Mouse (Mus musculus) MEL (cell line): ENCODE results near the gene Pold1. TPM values are rescaled to one million over a fixed set of nuclear protein-coding genes. Genes with fewer than 3 reads are reported as not detected.

ENCODE experiments used
- DNase-seq: peaks from one replicate; pipeline ENCODE4 v3.0.0; 2011; ENCODE audit warnings: low read depth, low spot score
- H3K27ac ChIP-seq: 2 replicates; pipeline ENCODE4 v1.5.1; 2012; ENCODE audit warnings: low read depth, mild to moderate bottlenecking, control low read depth, low read length, moderate library complexity; ENCODE audit not compliant: control insufficient read depth
- H3K27me3 ChIP-seq, 2 experiments: fragments of 150-350 bp in 1 of 2; sonication (generic) in 1 of 2; 2 replicates each; pipeline ENCODE4 v1.6.1; 2012; ENCODE audit warnings: low read length in 2 of 2, mild to moderate bottlenecking in 2 of 2, improper control_type of control experiment in 1 of 2, moderate library complexity in 1 of 2; ENCODE audit not compliant: insufficient read depth in 2 of 2, control insufficient read depth in 1 of 2
- H3K36me3 ChIP-seq, 2 experiments: 2 replicates each; pipeline ENCODE4 v1.6.1; 2012 to 2014; ENCODE audit warnings: low read length in 2 of 2, improper control_type of control experiment in 1 of 2, inconsistent platforms in 1 of 2, mild to moderate bottlenecking in 1 of 2; ENCODE audit not compliant: insufficient read depth in 2 of 2, control insufficient read depth in 1 of 2
- H3K4me1 ChIP-seq, 2 experiments: fragments of 150-350 bp in 1 of 2; sonication (generic) in 1 of 2; 2 replicates each; pipeline ENCODE4 v1.6.1; 2012; ENCODE audit warnings: low read length in 2 of 2, improper control_type of control experiment in 1 of 2, mild to moderate bottlenecking in 1 of 2; ENCODE audit not compliant: insufficient read depth in 2 of 2, control insufficient read depth in 1 of 2
- H3K4me3 ChIP-seq, 2 experiments: fragments of 150-350 bp in 1 of 2; sonication (generic) in 1 of 2; 2 replicates each; pipeline ENCODE4 v1.5.1; 2012; ENCODE audit warnings: low read depth in 2 of 2, low read length in 2 of 2, mild to moderate bottlenecking in 2 of 2, moderate library complexity in 2 of 2, control low read depth in 1 of 2, improper control_type of control experiment in 1 of 2; ENCODE audit not compliant: control insufficient read depth in 1 of 2, insufficient read depth in 1 of 2
- H3K79me2 ChIP-seq: 2 replicates; pipeline ENCODE4 v1.6.1; 2012; ENCODE audit warnings: mild to moderate bottlenecking, low read length, moderate library complexity; ENCODE audit not compliant: control insufficient read depth, poor library complexity, insufficient read depth
- H3K9ac ChIP-seq: 2 replicates; pipeline ENCODE4 v1.6.1; 2012; ENCODE audit warnings: low read depth, mild to moderate bottlenecking, control low read depth, low read length, moderate library complexity; ENCODE audit not compliant: control insufficient read depth, poor library complexity, severe bottlenecking
- H3K9me3 ChIP-seq: fragments of 150-350 bp; sonication (generic); replicated peaks from 2 replicates; pipeline ENCODE4 v1.6.1; 2012; ENCODE audit warnings: mild to moderate bottlenecking, low read length, improper control_type of control experiment, moderate library complexity; ENCODE audit not compliant: insufficient read depth
- CHD1 ChIP-seq: IDR thresholded peaks from 2 replicates; pipeline ENCODE4 v1.6.1; 2012; ENCODE audit warnings: low read depth, mild to moderate bottlenecking, inconsistent platforms, low read length, improper control_type of control experiment
- ELF1 ChIP-seq: IDR thresholded peaks from 2 replicates; pipeline ENCODE4 v1.6.1; 2014; ENCODE audit warnings: low read depth, mild to moderate bottlenecking, inconsistent platforms, low read length, improper control_type of control experiment, moderate library complexity
- EP300 ChIP-seq, 2 experiments: IDR thresholded peaks; 2 replicates each; pipeline ENCODE4 v1.6.1; 2011; ENCODE audit warnings: improper control_type of control experiment in 2 of 2, low read length in 2 of 2, low read depth in 1 of 2, mild to moderate bottlenecking in 1 of 2
- GABPA ChIP-seq: IDR thresholded peaks from 2 replicates; pipeline ENCODE4 v1.6.1; 2012; ENCODE audit warnings: low read depth, mild to moderate bottlenecking, inconsistent platforms, low read length, improper control_type of control experiment, moderate library complexity
- GATA1 ChIP-seq: IDR thresholded peaks from 2 replicates; pipeline ENCODE4 v1.6.1; 2011; ENCODE audit warnings: low read depth, low read length, improper control_type of control experiment
- MAX ChIP-seq: IDR thresholded peaks from 2 replicates; pipeline ENCODE4 v1.6.1; 2011; ENCODE audit warnings: low read length, improper control_type of control experiment
- MXI1 ChIP-seq: IDR thresholded peaks from 2 replicates; pipeline ENCODE4 v1.6.1; 2011; ENCODE audit warnings: mild to moderate bottlenecking, low read depth, low read length, improper control_type of control experiment
- MYB ChIP-seq: IDR thresholded peaks from 2 replicates; pipeline ENCODE4 v1.6.1; 2011; ENCODE audit warnings: mild to moderate bottlenecking, low read depth, low read length, improper control_type of control experiment
- NELFE ChIP-seq: IDR thresholded peaks from 2 replicates; pipeline ENCODE4 v1.6.1; 2011; ENCODE audit warnings: low read depth, low read length, improper control_type of control experiment
- POLR2AphosphoS2 ChIP-seq: IDR thresholded peaks from 2 replicates; pipeline ENCODE4 v1.6.1; 2011; ENCODE audit warnings: low read length, improper control_type of control experiment
- RCOR1 ChIP-seq: IDR thresholded peaks from 2 replicates; pipeline ENCODE4 v1.6.1; 2012; ENCODE audit warnings: low read depth, mild to moderate bottlenecking, inconsistent platforms, low read length, improper control_type of control experiment
- SIN3A ChIP-seq: IDR thresholded peaks from 2 replicates; pipeline ENCODE4 v1.6.1; 2012; ENCODE audit warnings: low read length, improper control_type of control experiment, inconsistent platforms
- TCF12 ChIP-seq: IDR thresholded peaks from 2 replicates; pipeline ENCODE4 v1.6.1; 2014; ENCODE audit warnings: low read depth, mild to moderate bottlenecking, inconsistent platforms, low read length, improper control_type of control experiment, moderate library complexity
- UBTF ChIP-seq: IDR thresholded peaks from 2 replicates; pipeline ENCODE4 v1.6.1; 2012; ENCODE audit warnings: low read depth, mild to moderate bottlenecking, inconsistent platforms, low read length, improper control_type of control experiment, moderate library complexity, borderline replicate concordance; ENCODE audit not compliant: insufficient read depth
- USF1 ChIP-seq: IDR thresholded peaks from 2 replicates; pipeline ENCODE4 v1.6.1; 2014; ENCODE audit warnings: low read depth, mild to moderate bottlenecking, inconsistent platforms, low read length, improper control_type of control experiment, moderate library complexity
- polyA plus RNA-seq, 2 experiments: library from polyadenylated mRNA; stranded (reverse) in 1 of 2; unstranded in 1 of 2; fragments of >175 nt in 1 of 2; fragments of >200 nt in 1 of 2; gene quantifications; 2 replicates each; pipeline versions ENCODE4 v1.2.1 to v1.2.4; 2012; ENCODE audit warnings: low replicate concordance in 2 of 2, low read depth in 1 of 2; ENCODE audit not compliant: insufficient read length in 2 of 2, insufficient read depth in 1 of 2, missing spikeins in 1 of 2
- total RNA-seq: library from RNA; depleted of rRNA; stranded (reverse); fragments of 300-350 nt; gene quantifications from 2 replicates; pipeline ENCODE4 v1.2.3, GENCODE M21; 2012

The Pold1 gene
- total and polyA plus RNA-seq, 3 experiments = 87.8 to 104 TPM; not detected in 1

DNA sequence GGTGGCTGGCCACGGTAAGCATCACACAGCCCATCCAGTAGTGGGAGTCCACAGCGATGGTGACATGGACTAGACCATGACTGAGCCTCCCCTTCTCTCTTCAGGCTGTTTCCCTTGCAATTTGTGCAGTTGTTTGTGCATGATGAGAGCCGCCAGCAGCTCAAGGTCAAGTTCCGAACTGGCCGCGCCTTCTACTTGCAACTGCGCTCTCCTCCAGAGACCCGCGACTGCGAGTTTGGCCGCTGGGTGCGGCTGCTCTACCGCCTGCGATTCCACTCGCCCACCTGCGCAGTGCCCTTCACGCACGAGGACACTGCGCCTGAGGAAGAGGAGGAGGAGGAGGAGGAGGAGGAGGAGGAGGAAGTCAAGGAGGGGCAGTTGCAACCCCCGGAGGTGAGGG is 48.6 kb downstream of the Pold1 start:
- no peak overlapping the region for H3K27ac ChIP-seq
- peaks cover 9% of the 10 kb centered on the region for H3K79me2 ChIP-seq
- peaks cover 0 to 9% of the 10 kb centered on the region in 2 experiments; a peak in 2 of 4 replicates for H3K4me1 ChIP-seq
- H3K9me3 ChIP-seq = no peaks in the 10 kb centered on the region
- H3K36me3 ChIP-seq = peaks cover 0 to 4% of the 10 kb centered on the region in 2 experiments; a peak in 2 of 4 replicates
- no peak overlapping the region for H3K4me3 ChIP-seq
- no peaks in the 10 kb centered on the region for H3K27me3 ChIP-seq
- TF ChIP-seq POLR2AphosphoS2 (no peak), EP300 (IDR thresholded peaks at IDR 0.05; ENCODE audit: low read depth in 1 of 2, low read length in 2 of 2) (no peak), MAX (no peak), GATA1 (no peak), MXI1 (no peak), NELFE (no peak), GABPA (no peak), ELF1 (no peak), CHD1 (no peak), RCOR1 (no peak), UBTF (no peak)
- H3K9ac ChIP-seq = no peak overlapping the region
- no peak for DNase-seq

DNA sequence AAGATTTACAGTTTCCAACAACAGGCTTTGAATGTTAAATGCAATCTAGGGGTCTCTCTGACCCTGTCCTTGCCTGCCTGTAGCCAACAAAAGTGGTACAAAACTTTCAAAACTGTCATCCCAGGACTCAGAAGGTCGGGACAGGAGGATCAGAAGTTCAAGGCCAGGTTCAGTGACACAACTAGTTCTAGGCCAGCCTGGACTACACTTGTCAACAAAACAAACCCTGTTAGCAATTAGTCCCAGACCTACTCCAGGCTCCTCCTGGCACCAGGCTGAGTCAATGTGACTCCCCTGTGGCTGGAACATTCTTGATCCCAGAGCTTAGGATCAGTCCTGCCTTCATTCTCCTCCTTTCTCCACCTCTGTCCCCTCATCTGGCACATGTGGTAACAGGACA is 49.7 kb downstream of the Pold1 start:
- DNase-seq = no peak
- Histone ChIP-seq H3K27ac (no peak overlapping the region), H3K27me3 (no peaks in the 10 kb centered on the region), H3K9ac (no peak overlapping the region), H3K79me2 (peaks cover 15% of the 10 kb centered on the region), H3K9me3 (no peaks in the 10 kb centered on the region), H3K4me3 (no peak overlapping the region), H3K4me1 (peaks cover 0 to 12% of the 10 kb centered on the region in 2 experiments; a peak in 2 of 4 replicates), H3K36me3 (peaks cover 0 to 4% of the 10 kb centered on the region in 2 experiments; a peak in 3 of 4 replicates)
- TF ChIP-seq TCF12 (no peak), SIN3A (no peak), USF1 (no peak), ELF1 (no peak), MYB (no peak)
